Mouse (Mus musculus): ENCODE measurements around the gene Adamtsl1.

- TF ChIP-seq CTCF (IDR thresholded peaks at IDR 0.05; ENCODE audit: low read depth, low read length) (no peak), POLR2AphosphoS5 (IDR thresholded peaks at IDR 0.05; ENCODE audit: insufficient replicate concordance, low read depth, low read length) (no peak), GATA1 (IDR thresholded peaks at IDR 0.05; ENCODE audit: borderline replicate concordance, low read length) (no peak), GATA2 (IDR thresholded peaks at IDR 0.05; ENCODE audit: borderline replicate concordance, low read depth, low read length) (no peak), TAL1 (conservative IDR thresholded peaks at IDR 0.05; ENCODE audit: low read depth, low read length) (no peak)
Observed at GRCm38 (mm10) chr4:85554696-85555095, 40.7 kb downstream of the Adamtsl1 start.

All from G1E (cell line).